Mouse (Mus musculus): Measurements from ENCODE around the gene Xrcc3.

- TF ChIP-seq CTCF (IDR thresholded peaks at IDR 0.05; ENCODE audit: low read depth) (no peak), EP300 (IDR thresholded peaks at IDR 0.05; ENCODE audit: low read depth) (no peak)
Observed at GRCm38 (mm10) chr12:111855448-111855847, 41.8 kb upstream of the Xrcc3 start.

Data from liver, postnatal 0 days (tissue).